Mouse (Mus musculus) cerebellum, adult 18-20 months (tissue): ENCODE data around the gene Atp1a3.
A peak's percentile ranks its signal among the peaks of the same experiment; 100 is the strongest.

Experiments used
- DNase-seq, 2 experiments: peaks; one replicate each; pipeline ENCODE4 v3.0.0; 2021

The Atp1a3 gene

DNA sequence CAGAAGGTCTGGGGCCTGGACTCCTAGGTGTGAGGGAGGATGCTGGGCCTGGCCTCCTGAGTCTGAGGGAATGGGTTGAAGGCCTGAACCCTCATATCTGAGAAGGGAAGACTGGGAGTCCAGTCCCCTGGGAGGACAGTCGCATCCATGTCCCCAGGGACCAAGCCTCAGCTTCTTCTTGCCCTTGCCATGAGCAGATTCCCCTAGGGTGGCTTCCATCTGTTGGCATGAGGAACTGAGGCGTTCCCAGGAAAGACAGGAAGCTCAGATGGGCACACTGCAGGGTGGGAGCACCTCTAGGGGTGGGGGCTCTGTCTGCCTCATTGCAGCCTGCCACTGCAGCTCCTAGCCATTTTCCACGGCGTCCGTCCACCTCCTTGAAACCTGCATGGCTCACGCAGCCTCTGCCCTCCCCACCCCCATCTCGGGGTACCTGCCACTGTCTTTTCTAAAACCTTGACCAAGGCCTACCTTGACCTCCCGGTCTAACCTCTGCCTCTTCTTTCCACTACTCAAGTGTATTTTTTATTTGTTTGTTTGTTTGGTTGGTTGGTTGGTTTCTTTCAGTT is 1.9 kb downstream of the Atp1a3 start:
- DNase-seq = peak; percentile 48 to 53

DNA sequence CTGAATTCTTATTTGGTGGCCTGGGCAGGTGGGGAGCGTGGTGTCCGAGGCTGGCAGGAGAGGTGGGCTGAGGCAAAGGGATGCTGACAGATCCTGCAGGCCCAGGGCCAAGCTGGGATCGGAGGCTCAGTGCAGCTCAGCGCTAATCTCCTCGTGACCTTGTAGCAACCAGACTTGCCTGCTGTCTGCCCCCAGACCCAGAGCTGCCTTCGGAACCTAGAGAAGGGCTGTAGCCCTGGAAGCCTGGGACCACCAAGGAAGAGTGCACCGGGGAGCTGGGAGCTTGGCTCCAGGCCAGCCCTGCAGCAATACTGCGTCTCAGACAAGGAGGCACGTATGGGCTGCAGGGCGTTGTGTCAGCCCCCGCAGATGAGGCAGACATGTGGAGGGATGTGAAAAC is 2.5 kb downstream of the Atp1a3 start:
- peak; percentile 49 to 57 for DNase-seq

DNA sequence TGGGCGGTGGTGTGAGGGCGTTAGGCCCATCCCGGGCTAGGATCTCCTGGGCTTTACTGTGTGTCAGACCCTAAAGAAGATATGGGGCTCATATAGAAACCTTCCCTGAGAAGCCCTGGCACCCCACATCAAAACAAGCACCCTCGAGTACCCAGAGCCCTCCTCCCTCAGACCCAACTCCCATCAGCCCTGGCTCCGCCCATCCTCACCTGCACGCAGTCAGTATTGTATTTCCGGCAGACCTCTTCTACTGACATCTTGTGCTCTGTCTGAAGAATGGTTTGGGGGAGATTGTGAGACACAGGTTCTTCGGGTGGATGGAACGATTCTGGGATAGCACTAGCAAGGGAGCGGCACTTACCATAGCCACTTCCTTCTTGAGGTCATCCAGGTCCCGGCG is 5.0 kb downstream of the Atp1a3 start:
- no peak for DNase-seq

DNA sequence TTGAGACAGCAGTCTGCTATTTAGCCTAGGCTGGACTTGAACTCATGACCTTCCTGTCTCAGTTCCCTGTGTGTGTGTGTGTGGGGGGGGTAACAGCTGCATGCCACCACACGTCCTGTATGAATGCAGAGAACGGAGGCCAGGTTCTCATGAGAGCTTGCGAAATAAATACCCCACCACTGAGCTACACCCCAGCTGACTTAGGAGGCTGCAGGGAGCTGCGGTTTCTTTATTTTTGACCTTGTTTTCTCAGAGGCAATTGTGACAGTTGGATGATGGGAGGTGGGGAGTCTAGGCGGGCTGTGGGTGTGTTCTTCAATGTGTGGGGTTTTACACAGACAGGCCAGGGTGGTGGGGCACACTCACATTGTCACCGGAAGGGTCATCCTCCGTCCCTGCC is 5.5 kb downstream of the Atp1a3 start:
- DNase-seq = no peak

DNA sequence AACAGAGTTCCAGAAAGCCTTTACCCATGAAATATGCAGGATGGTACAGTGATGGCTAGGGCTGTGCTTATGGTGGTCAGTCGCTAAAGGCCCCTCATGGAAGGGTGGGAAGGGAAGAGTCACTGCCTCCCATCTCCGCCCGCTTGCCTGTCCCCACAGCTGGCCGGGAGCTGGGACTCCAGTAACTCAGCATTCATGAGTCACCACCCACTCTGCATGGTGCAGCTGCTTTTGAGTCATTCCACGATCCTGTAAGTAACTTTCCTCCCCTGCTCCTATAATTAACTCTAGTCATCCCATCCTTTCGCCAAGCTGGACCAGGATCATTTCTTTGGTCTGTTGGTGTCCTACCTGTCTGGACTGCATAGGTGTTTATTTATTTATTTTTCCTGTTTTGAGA is 12.7 kb downstream of the Atp1a3 start:
- no peak for DNase-seq

DNA sequence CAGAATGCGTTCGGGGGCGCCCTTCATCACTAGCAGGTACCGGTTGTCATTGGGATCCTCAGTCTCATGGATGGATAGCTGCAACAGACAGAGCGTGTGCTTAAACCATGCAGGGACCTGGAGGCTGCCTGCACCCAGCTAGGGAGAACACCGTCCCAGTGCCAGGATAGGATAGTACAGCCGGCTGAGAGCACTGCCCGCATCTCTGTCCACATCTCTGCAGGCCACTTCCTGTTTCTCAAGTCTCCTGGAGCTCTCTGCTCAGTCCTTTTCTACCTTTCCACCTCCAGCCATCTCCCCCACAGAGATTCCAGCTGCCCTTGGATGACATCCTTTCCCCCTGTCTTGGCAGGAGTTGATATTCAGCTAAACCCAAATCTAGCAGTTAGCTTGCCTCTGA is 15.3 kb downstream of the Atp1a3 start:
- DNase-seq = no peak

DNA sequence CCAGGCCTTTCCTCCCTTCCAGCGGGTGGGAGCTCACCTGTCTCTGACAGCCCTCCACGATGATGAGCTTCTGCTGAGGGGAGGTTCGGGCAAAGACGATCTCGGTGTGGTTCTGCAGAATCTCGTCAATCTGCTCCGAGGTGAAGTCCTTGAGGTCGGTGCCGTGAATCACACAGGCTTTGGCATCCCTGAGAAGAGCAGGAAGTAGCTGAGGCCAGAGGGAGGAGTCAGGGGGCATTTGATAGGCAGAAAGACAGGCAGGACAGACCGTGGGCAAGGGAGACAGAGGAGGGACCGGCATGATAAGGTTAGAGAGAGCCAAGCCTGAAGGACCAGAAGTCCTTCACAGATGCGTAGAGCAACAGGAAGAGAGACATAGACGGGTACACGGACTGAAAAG is 17.8 kb downstream of the Atp1a3 start:
- DNase-seq = no peak

DNA sequence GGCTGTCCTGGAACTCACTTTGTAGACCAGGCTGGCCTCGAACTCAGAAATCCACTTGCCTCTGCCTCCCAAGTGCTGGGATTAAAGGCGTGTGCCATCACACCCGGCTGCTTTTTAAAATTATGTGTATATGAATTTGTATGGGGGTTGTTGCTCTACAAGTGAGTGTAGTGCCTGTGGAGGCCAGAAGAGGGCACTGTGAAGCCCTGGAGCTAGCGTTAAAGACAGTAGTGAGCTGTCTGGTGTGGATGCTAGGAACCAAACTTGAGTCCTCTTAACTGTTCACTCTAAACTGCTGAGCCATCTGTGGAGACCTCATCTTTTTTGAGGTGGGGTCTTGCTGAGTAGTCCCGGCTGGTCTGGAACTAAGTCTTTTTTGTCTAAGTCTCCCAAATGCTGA is 20.0 kb downstream of the Atp1a3 start:
- DNase-seq = no peak

DNA sequence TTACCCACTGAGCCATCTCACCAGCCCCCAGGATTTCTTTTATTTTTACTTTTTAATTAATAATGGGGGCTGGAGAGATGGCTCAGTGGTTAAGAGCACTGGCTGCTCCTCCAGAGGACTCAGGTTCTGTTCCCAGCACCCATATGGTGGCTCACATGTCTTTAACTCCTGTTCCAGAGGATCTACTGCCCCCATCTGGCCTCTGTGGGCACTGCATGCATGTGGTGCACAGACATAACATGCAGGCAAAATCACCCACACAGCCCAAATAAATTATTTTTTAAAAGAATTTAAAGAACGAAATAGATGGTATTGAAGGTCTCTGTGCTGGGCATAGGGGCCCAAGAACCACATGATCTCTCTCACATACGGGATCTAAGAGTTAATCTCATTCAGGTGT is 21.5 kb downstream of the Atp1a3 start:
- no peak for DNase-seq

DNA sequence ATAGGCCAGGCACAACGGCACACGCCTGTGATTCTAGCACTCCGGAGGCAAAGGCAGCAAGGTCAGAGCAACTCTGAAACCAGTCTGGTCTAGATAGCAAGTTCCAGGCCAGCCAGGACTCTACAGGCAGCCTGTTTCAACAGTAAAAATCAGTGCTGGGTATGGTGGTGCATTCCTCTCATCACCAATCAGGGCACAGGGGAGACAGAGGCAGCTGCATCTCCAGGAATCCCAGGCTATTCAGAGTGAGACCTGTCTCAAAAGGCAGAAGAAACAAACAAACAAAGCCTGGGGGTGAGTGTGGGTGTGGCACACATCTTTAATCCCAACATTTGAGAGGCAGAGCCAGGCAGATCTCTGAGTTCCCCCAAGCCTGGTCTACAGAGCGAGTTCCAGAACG is 22.4 kb downstream of the Atp1a3 start:
- no peak for DNase-seq

DNA sequence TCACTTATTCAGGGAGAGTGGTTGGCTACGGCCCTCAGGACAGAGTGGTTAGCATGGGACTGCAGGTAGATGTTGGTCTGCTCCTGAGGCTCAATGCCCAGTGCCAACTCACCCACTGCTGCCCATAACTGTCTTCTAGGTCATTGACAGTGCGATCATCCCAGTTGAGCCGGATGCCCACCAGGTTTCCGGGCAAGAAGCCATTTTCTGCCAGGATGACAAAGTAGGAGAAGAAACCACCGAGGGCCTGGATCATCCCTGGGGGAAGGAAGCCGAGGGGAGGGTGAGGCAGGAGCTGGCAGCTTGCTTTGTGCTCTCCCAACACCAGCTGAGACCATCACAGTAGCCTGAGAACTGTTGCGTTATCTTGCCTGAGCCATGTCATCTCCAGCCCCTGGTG is 25.3 kb downstream of the Atp1a3 start:
- DNase-seq = no peak

DNA sequence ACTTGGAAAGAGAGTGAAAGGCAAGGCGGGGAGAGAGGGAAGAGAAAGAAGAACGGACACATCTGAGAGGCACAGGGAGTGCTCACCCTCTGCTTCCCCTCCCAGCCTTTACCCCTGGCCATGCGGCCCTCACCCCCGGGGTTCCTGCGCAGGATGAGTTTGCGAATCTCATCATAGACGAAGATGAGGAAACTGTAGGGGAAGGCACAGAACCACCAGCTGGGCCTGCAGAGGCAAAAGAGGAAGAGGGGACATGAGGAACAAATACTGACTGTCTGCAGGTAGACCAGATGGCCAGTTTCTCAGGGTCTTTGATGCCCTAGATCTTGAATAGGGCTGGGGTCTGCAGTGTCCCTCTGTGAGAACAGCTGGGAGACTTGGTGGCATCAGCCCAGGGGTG is 27.0 kb downstream of the Atp1a3 start:
- DNase-seq = no peak

DNA sequence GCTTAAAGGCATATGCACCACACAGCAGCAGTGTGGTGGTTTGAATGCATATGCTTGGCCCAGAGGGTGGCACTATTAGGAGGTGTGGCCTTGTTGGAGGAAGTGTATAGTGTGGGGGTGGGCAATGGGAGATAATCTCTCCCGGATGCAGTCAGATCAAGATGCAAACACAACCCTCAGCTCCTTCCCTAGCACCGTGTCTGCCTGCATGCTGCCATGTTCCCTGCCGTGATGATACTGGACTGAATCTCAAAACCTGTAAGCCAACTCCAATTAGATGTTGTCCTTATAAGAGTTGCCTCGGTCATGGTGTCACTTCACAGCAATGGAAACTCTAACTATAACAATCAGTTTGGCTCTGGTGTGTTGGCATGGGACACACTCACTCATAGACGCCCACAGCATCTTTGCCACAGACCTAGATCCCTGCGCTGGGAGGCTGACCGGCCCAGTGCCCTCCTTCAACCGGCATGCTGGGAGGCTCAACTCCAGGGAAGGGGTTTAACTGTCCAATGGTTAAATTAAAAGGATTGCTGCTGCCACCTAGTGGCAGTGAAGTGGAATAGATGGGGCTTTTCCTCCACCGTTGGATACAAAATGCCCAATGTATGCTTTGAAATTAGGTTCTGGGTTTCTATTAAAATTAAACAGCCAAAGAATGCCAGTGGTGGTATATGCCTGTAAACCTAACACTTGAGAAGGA is 30.7 kb downstream of the Atp1a3 start:
- DNase-seq = peak; percentile 52 to 61

DNA sequence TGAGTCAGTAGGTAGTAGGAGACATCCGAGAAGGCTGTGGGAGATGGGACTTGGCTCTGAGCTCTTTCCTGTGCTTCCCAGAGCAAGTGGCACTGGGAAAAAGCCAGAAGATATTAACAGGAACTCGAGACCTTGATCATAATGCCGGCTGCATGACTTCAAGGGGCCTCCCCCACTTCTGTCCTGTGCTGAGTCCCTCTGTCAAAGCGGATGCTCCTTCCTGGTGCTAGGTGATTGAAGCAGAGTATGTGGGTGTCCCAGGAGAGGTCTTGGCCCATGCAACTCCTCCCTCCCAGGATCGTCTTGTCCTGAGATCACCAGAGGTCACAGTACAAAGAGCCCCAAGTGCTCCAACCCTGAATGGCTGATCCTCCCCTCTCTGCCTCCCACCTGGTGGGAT is 31.9 kb downstream of the Atp1a3 start:
- no peak for DNase-seq

DNA sequence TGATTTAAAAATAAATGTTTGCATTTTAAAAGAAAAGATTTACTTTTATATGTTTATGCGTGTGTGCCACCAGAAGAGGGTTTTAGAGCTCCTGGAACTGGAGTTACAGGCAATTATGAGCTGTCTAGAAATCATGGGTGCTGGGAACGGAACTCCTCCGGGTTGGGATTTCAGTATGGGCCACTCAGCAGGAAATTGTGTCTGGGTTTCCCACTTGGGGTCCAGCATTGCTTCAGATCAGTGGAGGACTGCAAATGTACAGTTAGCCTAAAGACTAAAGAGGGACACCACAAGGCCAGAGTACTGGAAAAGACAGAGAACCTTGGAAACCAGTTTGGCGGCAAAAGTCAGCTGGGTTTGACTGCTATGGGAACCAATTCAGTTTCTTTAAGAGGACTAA is 32.5 kb downstream of the Atp1a3 start:
- DNase-seq = no peak

DNA sequence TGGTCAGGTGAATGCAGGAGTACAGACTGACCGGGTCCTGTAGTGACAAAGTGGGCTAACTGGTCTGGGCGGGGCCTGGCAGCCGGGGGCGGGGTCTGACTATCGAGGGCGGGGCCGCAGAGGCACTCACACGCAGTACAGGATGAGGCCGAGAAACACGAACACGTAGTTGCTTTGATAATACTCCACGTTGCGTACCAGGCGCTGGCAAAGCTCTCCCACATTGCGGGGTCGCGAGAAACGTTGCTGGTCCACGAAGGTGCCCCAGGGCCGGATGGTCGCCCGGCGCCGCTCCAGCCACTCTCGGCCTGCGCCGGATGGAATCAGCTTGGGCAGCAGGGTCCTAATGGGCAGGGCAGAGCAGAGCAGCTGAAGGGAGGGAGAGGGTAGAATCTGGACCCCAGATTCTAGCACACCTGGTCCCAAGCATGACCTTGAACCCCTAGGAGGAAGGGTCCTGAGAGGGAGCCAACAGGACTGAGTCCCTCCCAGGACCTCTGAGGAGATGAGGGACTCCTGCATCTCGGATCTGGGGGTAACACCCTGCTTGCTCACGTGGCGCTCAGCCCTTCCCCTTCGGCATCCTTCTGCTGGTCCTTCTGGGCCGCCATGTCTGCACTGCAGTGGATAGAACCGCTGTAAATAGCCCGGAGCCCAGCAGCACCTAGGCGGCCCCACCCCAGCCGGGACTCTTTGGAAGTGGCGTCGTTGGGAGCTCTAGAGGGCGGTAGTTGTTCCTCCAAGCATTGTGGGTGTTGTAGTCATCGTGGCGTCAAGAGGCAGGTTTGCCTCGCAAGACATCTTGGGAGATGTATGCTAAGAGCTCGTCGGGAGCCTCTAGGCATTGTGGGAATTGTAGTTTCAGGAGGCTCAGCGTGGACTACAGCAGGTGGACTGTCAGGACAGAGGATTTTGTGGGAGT is 33.5 kb downstream of the Atp1a3 start, which contains the start of gene Rabac1:
Rabac1 (minus strand) TSS at position 783 of the 922 bp plus-strand sequence.
- DNase-seq = peak; percentile 89 to 97

DNA sequence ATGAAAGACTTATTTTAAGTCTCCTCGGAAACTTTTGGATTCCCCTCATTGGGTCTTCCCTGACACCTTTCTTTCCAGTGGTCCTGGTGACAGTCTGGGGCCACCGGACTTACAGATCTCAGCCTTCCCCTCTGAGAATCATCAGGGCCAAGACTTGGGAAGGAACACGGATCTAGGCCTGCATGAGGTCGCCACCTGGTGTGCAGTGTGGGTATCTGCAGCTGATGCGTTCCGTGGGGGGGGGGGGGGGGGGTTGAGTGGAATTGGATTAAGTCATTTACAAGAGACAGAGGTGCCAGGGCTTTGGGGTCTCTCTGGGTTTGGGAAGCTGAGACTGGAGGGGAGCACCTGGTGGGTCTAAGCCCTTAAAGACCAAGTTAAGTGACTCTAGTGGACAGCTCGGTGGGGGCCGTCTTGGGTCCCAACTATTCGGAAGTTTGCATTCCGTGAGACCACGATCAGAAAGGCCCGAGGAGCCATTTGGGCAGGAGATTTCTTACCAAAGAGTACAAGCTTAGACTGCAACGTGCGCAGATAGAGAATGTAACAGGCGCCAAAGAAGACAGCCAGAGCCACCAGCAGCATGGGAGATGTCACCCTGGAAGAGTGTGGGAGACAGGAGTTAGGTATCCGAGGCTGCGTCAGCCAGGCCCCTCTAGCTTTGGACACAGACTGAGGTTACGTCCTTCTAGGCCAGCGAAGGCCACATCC is 34.3 kb downstream of the Atp1a3 start:
- DNase-seq = peak; percentile 66 to 69

DNA sequence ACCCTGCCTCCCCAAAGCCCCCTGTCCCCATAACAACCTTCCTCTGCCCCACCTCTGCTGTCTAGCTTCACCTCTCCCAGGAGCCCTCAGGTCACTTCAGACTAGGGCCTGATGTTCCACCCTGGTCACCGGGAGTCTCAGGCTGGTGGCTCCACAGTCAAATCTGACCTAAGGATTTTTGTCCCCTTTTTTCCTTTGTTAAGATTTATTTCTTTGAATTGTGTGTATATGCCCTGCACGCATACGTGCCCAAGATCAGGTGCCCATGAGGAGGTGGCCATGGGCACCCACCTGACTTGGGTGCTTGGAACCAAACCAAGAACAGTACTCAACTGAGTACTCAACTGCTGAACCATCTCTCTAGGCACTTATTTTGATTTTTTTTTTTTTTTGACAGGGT is 35.4 kb downstream of the Atp1a3 start:
- DNase-seq = no peak

DNA sequence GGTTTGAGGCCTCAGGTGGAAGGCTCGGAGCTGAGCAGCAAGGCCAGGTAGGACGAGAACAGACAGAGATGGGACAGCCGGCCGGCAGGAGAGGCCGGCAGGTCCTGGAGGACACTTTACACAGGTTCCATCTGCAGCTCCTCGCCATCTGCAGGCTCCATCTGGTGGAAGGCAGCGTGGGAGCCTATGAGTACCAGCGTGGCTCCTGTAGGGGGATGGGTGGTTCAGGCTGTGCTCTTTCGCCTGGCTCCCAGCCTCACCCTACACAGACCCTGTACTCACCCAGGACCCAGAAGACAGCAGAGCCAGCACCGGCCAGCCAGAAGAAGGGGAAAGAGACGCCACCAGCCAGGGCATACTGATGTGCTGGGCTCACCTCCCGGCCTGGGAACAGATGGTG is 36.0 kb downstream of the Atp1a3 start:
- DNase-seq = peak; percentile 88 to 92

DNA sequence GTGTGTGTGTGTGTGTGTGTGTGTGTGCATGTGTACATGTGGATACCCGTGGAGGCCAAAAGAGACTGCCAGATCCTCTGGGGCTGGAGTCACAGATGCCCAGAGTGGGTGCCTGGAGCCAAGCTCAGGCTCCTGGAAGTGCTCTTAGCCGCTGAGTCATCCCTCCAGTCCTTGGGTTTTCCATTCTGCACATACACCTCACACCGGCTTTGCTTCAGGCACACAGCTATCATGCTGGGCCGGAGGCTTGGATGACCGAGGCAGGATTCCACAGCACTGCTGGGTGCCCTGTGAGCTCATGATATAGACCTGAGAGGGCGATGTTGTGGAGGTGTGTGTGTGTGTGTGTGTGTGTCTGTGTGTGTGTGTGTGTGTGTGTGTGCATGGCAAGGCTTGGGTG is 37.3 kb downstream of the Atp1a3 start:
- DNase-seq = peak; percentile 37 to 46

DNA sequence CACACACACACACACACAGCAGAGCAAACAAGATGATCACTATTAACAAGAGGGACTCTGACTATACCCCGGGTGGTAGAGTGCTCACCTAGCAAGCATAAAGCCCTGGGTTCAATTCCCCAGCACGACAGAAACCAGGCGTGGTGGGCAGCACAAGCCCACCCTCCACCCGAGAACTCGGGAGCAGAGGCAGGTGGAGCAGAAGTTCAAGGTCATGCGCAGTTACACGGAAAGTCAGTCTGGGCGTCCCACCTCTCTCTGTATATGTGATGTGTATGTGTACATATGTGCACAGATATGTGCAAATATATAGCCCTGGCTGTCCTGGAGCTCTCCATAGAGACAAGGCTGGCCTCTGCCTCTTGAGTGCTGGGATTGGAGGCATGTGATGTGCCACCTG is 37.8 kb downstream of the Atp1a3 start:
- no peak for DNase-seq

DNA sequence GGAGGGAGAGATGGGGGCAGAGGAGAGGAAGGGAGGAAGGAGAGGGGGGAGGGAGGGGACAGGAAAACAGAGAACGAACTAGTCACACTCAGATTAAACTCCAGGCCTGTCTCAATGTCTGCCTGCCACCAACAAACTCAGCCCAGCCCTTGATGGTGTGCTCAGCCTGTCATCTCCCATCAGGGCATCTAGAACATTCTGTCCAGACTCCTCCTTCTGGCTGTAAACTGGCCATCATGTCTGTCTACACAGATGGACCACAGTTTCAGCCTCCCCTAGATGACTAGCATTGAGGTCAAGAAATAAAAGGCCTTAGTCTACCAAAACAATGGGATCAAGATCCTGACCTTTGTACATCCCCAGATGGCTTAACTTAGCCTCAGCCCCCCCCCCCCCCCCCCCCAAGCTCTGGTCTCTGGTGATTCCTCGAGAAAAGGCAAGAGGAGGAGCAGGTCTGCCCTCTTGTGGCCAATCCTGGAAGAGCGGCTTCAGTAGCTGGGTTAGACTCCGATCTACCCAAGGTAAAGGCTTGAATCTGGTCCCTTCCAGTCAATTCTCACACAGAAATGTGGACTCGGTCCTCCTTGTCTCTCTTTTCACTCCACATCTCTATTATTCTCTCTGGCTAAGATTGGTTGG is 40.7 kb downstream of the Atp1a3 start:
- peak; percentile 89 to 93 for DNase-seq

DNA sequence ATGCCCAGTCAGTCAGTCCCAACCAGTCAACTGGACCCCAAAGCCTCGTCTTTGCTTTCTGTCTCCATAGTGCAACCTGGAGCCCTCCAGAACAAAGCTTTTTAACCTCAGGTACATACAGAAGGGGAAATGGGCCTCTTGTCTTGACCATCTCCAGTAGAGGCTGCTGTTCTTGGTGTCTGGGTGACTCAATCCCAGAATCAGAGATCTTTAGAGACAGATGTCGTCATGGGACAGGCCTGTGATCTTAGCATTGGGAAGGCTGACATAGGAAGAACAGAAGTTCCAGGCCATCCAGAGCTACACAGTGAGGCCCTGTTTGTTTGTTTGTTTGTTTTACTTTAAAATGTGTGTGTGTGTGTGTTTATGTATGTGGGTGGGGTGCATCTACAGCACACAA is 41.5 kb downstream of the Atp1a3 start:
- no peak for DNase-seq
